Mouse (Mus musculus): ENCODE measurements around the gene Cercam.

GRCm38 (mm10) chr2:29857341-29857740 is 11.6 kb upstream of the Cercam start:
- no peak for TF ChIP-seq CTCF (IDR thresholded peaks at IDR 0.05; ENCODE audit: borderline replicate concordance, extremely low read depth, insufficient read depth, insufficient read length)
- TF ChIP-seq POLR2A (IDR thresholded peaks at IDR 0.05; ENCODE audit: borderline replicate concordance, extremely low read depth, insufficient read depth, insufficient read length, poor library complexity, severe bottlenecking) = no peak

All from brain, embryonic 14.5 days (tissue).